Mouse (Mus musculus) cerebellum, adult 11 months (tissue): ENCODE data around the gene Siah1a.

Source experiments
- DNase-seq: peaks from one replicate; pipeline ENCODE4 v3.0.0; 2022

The Siah1a gene

DNA sequence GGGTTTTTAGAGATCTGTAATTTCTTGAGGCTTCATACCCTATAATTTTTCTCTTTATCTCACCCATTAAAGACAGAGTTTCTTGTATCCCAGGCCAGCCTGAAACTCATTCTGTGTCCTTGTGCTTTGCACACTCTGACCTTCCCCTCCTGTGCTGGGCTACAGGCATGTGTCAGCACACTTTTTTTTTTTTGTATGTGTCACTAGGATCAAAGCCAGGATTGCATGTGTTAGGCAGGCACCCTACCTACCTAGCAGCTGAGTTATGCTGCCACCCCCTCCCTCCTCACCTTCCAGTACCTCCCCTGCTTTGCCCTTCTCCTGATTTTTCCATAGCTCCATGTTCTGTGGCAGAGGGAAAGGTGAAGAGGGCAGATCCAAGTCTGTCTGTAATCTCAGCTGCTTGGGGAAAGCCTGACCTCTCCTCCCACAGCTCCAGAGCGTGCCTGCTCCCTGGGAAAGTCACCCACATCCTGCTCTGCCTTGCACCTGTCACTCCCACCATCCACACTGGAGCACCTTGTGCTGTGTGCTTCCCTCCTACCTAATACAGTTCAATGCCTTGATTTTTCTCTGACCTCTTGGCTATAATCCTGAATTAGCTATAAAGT is 46.8 kb downstream of the Siah1a start:
- DNase-seq: no peak

DNA sequence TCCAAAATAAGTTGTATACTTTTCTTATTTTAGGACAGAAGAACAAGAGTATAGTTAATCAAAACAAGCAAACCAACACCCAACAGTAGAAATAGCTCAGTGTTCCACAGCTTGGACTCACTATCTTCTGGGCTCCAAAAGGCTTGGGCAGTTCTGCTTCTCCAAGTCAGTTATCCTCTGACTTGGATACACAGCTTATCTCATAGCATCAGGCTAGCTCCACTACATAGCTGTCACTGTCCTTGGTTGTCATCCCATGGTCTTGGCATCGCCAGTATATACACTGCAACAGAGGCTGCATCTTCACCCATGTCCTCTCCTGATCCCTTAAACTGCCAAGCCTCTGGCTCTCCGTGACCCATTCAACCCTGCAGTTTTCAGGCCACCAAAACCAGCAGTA is 50.0 kb downstream of the Siah1a start:
- DNase-seq: no peak

DNA sequence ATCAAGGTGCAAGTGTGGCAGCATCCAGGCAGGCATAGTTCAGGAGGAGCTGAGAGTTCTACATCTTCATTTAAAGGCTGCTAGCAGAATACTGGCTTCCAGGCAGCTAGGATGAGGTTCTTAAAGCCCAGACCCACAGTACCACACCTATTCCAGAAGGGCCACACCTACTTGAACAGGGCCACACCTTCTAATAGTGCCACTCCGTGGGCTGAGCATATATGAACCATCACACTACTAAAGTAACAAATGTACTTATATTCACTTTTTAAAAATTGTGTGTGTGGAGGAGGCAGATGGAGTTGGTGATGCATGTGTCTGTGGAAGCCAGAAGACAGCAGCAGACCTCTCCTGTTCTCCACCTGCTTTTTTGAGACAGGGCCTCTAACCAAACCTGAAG is 51.7 kb downstream of the Siah1a start:
- DNase-seq: no peak

- no peak for DNase-seq
Measured at GRCm38 (mm10) chr8:86692107-86692506, 53.6 kb downstream of the Siah1a start.

- no peak for DNase-seq
Measured at GRCm38 (mm10) chr8:86686629-86687028, 59.1 kb downstream of the Siah1a start.
